In the genomic region with DNA sequence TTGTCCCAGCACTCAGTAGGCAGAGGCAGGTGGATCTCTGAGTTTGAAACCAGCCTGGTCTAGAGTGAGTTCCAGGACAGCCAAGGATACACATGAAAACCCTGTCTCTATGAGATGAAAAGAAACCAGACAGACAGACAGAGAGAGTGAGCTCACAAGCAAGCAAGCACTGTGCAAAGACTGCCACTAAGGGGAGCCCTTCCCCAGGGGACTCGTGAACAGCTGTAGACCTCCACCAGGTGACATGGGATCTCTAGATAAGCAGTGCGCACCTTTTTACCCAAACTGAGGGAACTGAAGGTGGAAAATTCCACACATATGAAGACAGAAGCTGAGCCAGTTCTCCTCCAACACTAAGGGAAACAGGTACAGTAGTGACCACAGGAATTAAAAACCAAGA, we compare ENCODE assay signal across 8 mouse cellular contexts. TPM values are rescaled to one million over a fixed set of nuclear protein-coding genes. Genes with fewer than 3 reads are reported as not detected.
DNase-seq lines count a peak whose midpoint lies in the region; ATAC-seq and TF ChIP-seq lines count a peak whose summit lies in the region.

No protein-coding gene starts in this region.

- TF ChIP-seq CTCF in kidney, postnatal 0 days (IDR thresholded peaks at IDR 0.05; ENCODE audit: low read depth): peak; percentile 67

- H3K4me2 ChIP-seq in kidney, postnatal 0 days (ENCODE audit: low read length): no peak overlapping the region
- H3K4me2 ChIP-seq in forebrain, embryonic 12.5 days: no peak overlapping the region

- no peak overlapping the region for H3K9ac ChIP-seq in kidney, postnatal 0 days (ENCODE audit: low read depth, low read length)
- no peak overlapping the region for H3K9ac ChIP-seq in forebrain, embryonic 12.5 days

- H3K4me1 ChIP-seq in kidney, postnatal 0 days (replicated peaks; ENCODE audit: insufficient read depth, low read length): no peaks in the 10 kb centered on the region
- H3K4me1 ChIP-seq in forebrain, embryonic 12.5 days: no peaks in the 10 kb centered on the region

- no peaks in the 10 kb centered on the region for H3K9me3 ChIP-seq in kidney, postnatal 0 days (replicated peaks; ENCODE audit: low read length)
- no peaks in the 10 kb centered on the region for H3K9me3 ChIP-seq in forebrain, embryonic 12.5 days

- DNase-seq in adrenal gland, adult (ENCODE audit: inconsistent age in 2 of 2, low spot score in 1 of 2): peak; percentile 31 to 59
- no peak for DNase-seq in adrenal gland, adult 18-20 months (ENCODE audit: low spot score in 2 of 2)
- peak; percentile 31 for DNase-seq in right cerebral cortex, postnatal 14 days
- DNase-seq in right cerebral cortex, postnatal 25 days: no peak
- peak; percentile 40 for DNase-seq in kidney, postnatal 0 days (ENCODE audit: low spot score)
- peak; percentile 56 for DNase-seq in thymus, postnatal 0 days (ENCODE audit: low spot score)

- no peak for ATAC-seq in kidney, postnatal 0 days (replicated peaks; ENCODE audit: low FRiP score, low read depth)
- no peak; the same call in 1 of the 2 replicates for ATAC-seq in granulocyte monocyte progenitor cell, adult 5-6 weeks (replicated peaks; ENCODE audit: poor library complexity, severe bottlenecking)
- no peak for ATAC-seq in forebrain, embryonic 12.5 days (ENCODE audit: low FRiP score)

- no peak overlapping the region for H3K27ac ChIP-seq in kidney, postnatal 0 days
- no peak overlapping the region for H3K27ac ChIP-seq in forebrain, embryonic 12.5 days

- H3K36me3 ChIP-seq in kidney, postnatal 0 days (ENCODE audit: insufficient read depth, low read length): peaks cover 46% of the 10 kb centered on the region
- H3K36me3 ChIP-seq in forebrain, embryonic 12.5 days (replicated peaks): peaks cover 76% of the 10 kb centered on the region

- 69% methylated on average over 2 of the region's 2 CpGs for WGBS in kidney, postnatal 0 days
- 80% methylated on average over 2 of the region's 2 CpGs for WGBS in forebrain, embryonic 12.5 days

- no peaks in the 10 kb centered on the region for H3K27me3 ChIP-seq in kidney, postnatal 0 days (ENCODE audit: insufficient read depth, low read length)
- no peaks in the 10 kb centered on the region for H3K27me3 ChIP-seq in forebrain, embryonic 12.5 days

- H3K4me3 ChIP-seq in kidney, postnatal 0 days (replicated peaks; ENCODE audit: low read depth, low read length): no peak overlapping the region
- no peak overlapping the region for H3K4me3 ChIP-seq in forebrain, embryonic 12.5 days (replicated peaks)

RNA-seq across cellular contexts. Expression of a gene that starts 11.6 kb away (rescaled TPM):
- total RNA-seq in adrenal gland, adult 18-20 months (2021): 10 to 100 TPM; 32.9 to 41.2 TPM
- 83.4 and 87.7 TPM in 2 replicates for polyA plus RNA-seq in kidney, postnatal 0 days (2015; fragmentation: Nextera tagmentation; extraction: Ambion mirVana)
- polyA plus RNA-seq in thymus, postnatal 0 days (2015; fragmentation: Nextera tagmentation; extraction: Ambion mirVana): 90.2 and 91.4 TPM in 2 replicates
- 22.1 and 26.7 TPM in 2 replicates for total RNA-seq in granulocyte monocyte progenitor cell, adult 5-6 weeks (2014; fragmentation: Nextera tagmentation)
- 42.0 and 57.2 TPM in 2 replicates for total RNA-seq in granulocyte monocyte progenitor cell, adult 5-6 weeks (2017)
- 125 and 134 TPM in 2 replicates for polyA plus RNA-seq in forebrain, embryonic 12.5 days (2016; fragmentation: Nextera tagmentation; extraction: Ambion mirVana)

RNA-seq across cellular contexts. Expression of a gene that starts 46.5 kb away (rescaled TPM):
- 10 to 100 TPM; 18.4 to 28.0 TPM for total RNA-seq in adrenal gland, adult 18-20 months (2021)
- polyA plus RNA-seq in kidney, postnatal 0 days (2015; fragmentation: Nextera tagmentation; extraction: Ambion mirVana): 6.8 and 8.0 TPM in 2 replicates
- polyA plus RNA-seq in thymus, postnatal 0 days (2015; fragmentation: Nextera tagmentation; extraction: Ambion mirVana): 4.3 and 4.9 TPM in 2 replicates
- 10.6 and 16.1 TPM in 2 replicates for total RNA-seq in granulocyte monocyte progenitor cell, adult 5-6 weeks (2014; fragmentation: Nextera tagmentation)
- 6.3 and 7.5 TPM in 2 replicates for total RNA-seq in granulocyte monocyte progenitor cell, adult 5-6 weeks (2017)
- polyA plus RNA-seq in forebrain, embryonic 12.5 days (2016; fragmentation: Nextera tagmentation; extraction: Ambion mirVana): 20.3 and 20.8 TPM in 2 replicates

Comparison
In these comparisons a context has a peak if more than half of its experiments do, and no peak if none do; other contexts are left out.
1. DNase-seq: peak in adrenal gland, adult (2 of 2), right cerebral cortex, postnatal 14 days (single experiment), kidney, postnatal 0 days (single experiment) and thymus, postnatal 0 days (single experiment); none in adrenal gland, adult 18-20 months (0 of 2) and right cerebral cortex, postnatal 25 days (single experiment).